Mouse (Mus musculus) hindbrain, embryonic 11.5 days (tissue): ENCODE measurements around the gene Mon2. TPM values are rescaled to one million over a fixed set of nuclear protein-coding genes. Genes with fewer than 3 reads are reported as not detected.

ENCODE experiments used
- ATAC-seq: fragments of 200-750 bp; cut with Nextera tagmentation; 2 replicates; pipeline ENCODE4 v1.8.0; 2017; ENCODE audit warnings: mild to moderate bottlenecking, moderate TSS enrichment, moderate library complexity; ENCODE audit not compliant: low FRiP score
- DNase-seq: peaks from one replicate; pipeline ENCODE4 v3.0.0-alpha.2; 2015; ENCODE audit warnings: low spot score
- H3K27ac ChIP-seq: fragments of 300-500 bp; sonication (generic); 2 replicates; pipeline ENCODE4 v1.5.1; 2014; ENCODE audit warnings: mild to moderate bottlenecking, low read depth, low read length
- H3K27me3 ChIP-seq: fragments of 300-500 bp; sonication (generic); 2 replicates; pipeline ENCODE4 v1.6.1; 2014; ENCODE audit warnings: mild to moderate bottlenecking, low read length, moderate library complexity, mixed read lengths; ENCODE audit not compliant: control insufficient read depth, insufficient read depth
- H3K36me3 ChIP-seq: fragments of 300-500 bp; sonication (generic); 2 replicates; pipeline ENCODE4 v1.6.1; 2014; ENCODE audit warnings: mild to moderate bottlenecking, low read length, moderate library complexity, mixed read lengths; ENCODE audit not compliant: control insufficient read depth, insufficient read depth
- H3K4me1 ChIP-seq: fragments of 300-500 bp; sonication (generic); replicated peaks from 2 replicates; pipeline ENCODE4 v1.6.1; 2014; ENCODE audit warnings: low read length, mixed read lengths; ENCODE audit not compliant: control insufficient read depth, insufficient read depth
- H3K4me2 ChIP-seq: fragments of 300-500 bp; sonication (generic); replicated peaks from 2 replicates; pipeline ENCODE4 v1.6.1; 2014; ENCODE audit warnings: mild to moderate bottlenecking, low read depth, low read length
- H3K4me3 ChIP-seq: fragments of 300-500 bp; sonication (generic); 2 replicates; pipeline ENCODE4 v1.5.1; 2014; ENCODE audit warnings: low read depth, low read length
- H3K9ac ChIP-seq: fragments of 300-500 bp; sonication (generic); 2 replicates; pipeline ENCODE4 v1.6.1; 2014; ENCODE audit warnings: low read depth, low read length
- H3K9me3 ChIP-seq: fragments of 300-500 bp; sonication (generic); 2 replicates; pipeline ENCODE4 v1.6.1; 2016; ENCODE audit warnings: low read length; ENCODE audit not compliant: control insufficient read depth
- WGBS: fragments of 180-500 bp; shearing (Covaris S2); extraction: QIAGEN DNeasy Blood & Tissue Kit; methylation state at CpG from one replicate; pipeline ENCODE4 v1.1.7; 2014; 5-methylcytosine and 5-hydroxymethylcytosine counted together
- microRNA counts: library from miRNA; unstranded; fragments of <30 nt; microRNA quantifications from one replicate; lab custom pipeline; 2015
- polyA plus RNA-seq: library from polyadenylated mRNA; unstranded; fragments of >200 nt; fragmentation: Nextera tagmentation; extraction: Ambion mirVana; gene quantifications from 2 replicates; pipeline ENCODE4 v1.2.1, GENCODE M21; 2014

Mon2 gene
- polyA plus RNA-seq, 1 experiment from 2014 or later, result 34.2 TPM

DNA sequence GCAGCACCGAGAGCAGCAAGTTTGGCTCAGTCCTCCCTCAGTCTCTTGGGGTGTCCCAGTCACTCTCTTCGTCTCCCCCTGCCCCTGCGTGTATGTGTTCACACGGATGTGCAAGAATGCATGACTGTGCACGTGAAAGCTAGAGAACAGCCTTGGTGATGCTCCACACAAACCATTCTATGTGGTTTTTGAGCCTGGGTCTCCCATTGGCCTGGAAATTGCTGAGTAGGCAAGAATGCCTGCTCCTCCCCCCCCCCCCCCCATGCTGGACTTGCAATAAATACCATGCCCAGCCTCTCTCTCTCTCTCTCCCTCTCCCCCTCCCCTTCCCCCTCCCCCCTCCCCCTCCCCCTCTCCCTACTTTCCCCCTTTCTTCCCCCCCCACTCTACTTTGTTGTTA lies 117.6 kb downstream of the Mon2 start:
- Histone ChIP-seq H3K9ac (no peak overlapping the region), H3K4me1 (peaks cover 3% of the 10 kb centered on the region; the same call in 1 of the 2 replicates), H3K4me3 (no peak overlapping the region), H3K27ac (no peak overlapping the region), H3K4me2 (no peak overlapping the region), H3K27me3 (no peaks in the 10 kb centered on the region), H3K9me3 (no peaks in the 10 kb centered on the region), H3K36me3 (no peaks in the 10 kb centered on the region)
- no peak for ATAC-seq
- WGBS, result 91% methylated on average over 5 of the region's 5 CpGs
- no peak for DNase-seq

DNA sequence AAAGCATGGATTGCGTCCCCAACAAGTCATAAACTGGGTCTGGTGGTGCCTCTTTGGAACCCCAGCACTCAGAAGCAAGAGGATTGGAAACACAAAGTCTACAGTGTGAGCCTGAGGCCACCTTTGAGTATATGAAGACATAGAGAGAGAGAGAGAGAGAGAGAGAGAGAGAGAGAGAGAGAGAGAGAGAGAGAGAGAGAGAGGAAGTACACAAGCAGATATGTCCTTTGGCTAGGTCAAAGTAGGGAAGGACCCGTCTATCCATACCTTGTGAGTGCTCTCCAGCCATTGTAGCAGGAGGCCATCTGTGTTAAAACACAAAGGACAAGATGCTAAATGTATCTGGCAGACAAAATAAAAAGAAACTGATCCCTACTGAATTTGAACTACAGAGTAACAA lies 118.4 kb downstream of the Mon2 start:
- H3K36me3 ChIP-seq, result no peaks in the 10 kb centered on the region
- no peak overlapping the region for H3K4me2 ChIP-seq
- H3K27me3 ChIP-seq, result no peaks in the 10 kb centered on the region
- H3K27ac ChIP-seq, result no peak overlapping the region
- 79% methylated on average over 2 of the region's 2 CpGs for WGBS
- no peaks in the 10 kb centered on the region for H3K9me3 ChIP-seq
- no peak overlapping the region for H3K9ac ChIP-seq
- ATAC-seq (no peak), DNase-seq (no peak)
- no peaks in the 10 kb centered on the region for H3K4me1 ChIP-seq
- H3K4me3 ChIP-seq, result no peak overlapping the region

- 92% methylated on average over 9 of the region's 9 CpGs for WGBS
- H3K36me3 ChIP-seq, result no peaks in the 10 kb centered on the region
Measured at GRCm38 (mm10) chr10:122953576-122953975, 122.7 kb downstream of the Mon2 start.

DNA sequence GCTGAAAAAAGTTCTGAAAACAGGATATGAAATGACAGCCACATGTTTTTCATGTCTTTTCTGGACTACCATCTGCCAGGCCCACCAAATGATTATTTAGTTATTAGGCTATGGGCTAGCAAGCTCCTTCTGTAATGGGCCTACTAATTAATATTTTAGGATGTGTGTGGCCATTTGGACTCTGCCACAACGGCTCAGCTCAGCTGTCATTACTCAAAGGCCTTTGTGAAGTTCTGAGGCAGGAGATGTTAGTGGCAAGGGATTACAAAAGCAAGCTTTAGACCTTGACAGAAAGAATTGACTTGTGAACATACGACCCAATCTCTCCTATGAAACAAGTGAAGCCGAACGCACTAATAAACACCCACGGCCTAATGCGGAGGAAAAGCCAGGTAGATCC lies 125.3 kb downstream of the Mon2 start:
- Histone ChIP-seq H3K9ac (no peak overlapping the region), H3K4me1 (no peaks in the 10 kb centered on the region), H3K9me3 (no peaks in the 10 kb centered on the region), H3K4me2 (no peak overlapping the region), H3K36me3 (no peaks in the 10 kb centered on the region), H3K27ac (no peak overlapping the region), H3K4me3 (no peak overlapping the region), H3K27me3 (no peaks in the 10 kb centered on the region)
- ATAC-seq, result no peak
- 77% methylated on average over 6 of the region's 6 CpGs for WGBS
- no peak for DNase-seq

More at GRCm38 (mm10) chr10:122953576-122953975, 122.7 kb downstream of the Mon2 start:
- DNase-seq (no peak), ATAC-seq (no peak)
- no peak overlapping the region for H3K27ac ChIP-seq
- no peaks in the 10 kb centered on the region for H3K27me3 ChIP-seq
- no peaks in the 10 kb centered on the region for H3K9me3 ChIP-seq
- H3K4me2 ChIP-seq, result no peak overlapping the region
- no peak overlapping the region for H3K9ac ChIP-seq
- no peak overlapping the region for H3K4me3 ChIP-seq
- no peaks in the 10 kb centered on the region for H3K4me1 ChIP-seq

- Histone ChIP-seq H3K27me3 (no peaks in the 10 kb centered on the region), H3K4me2 (no peak overlapping the region), H3K9me3 (no peaks in the 10 kb centered on the region), H3K9ac (no peak overlapping the region), H3K27ac (no peak overlapping the region), H3K4me3 (no peak overlapping the region), H3K4me1 (no peaks in the 10 kb centered on the region), H3K36me3 (no peaks in the 10 kb centered on the region)
- WGBS, result 82% methylated on average over 5 of the region's 5 CpGs
- ATAC-seq, result no peak
- DNase-seq, result no peak
Measured at GRCm38 (mm10) chr10:122944888-122945287, 131.4 kb downstream of the Mon2 start.

GRCm38 (mm10) chr10:122943824-122944223 lies 132.5 kb downstream of the Mon2 start:
- Histone ChIP-seq H3K27ac (no peak overlapping the region), H3K4me2 (no peak overlapping the region), H3K9ac (no peak overlapping the region), H3K4me1 (no peaks in the 10 kb centered on the region), H3K9me3 (no peaks in the 10 kb centered on the region), H3K4me3 (no peak overlapping the region), H3K27me3 (no peaks in the 10 kb centered on the region), H3K36me3 (no peaks in the 10 kb centered on the region)
- DNase-seq (no peak), ATAC-seq (no peak)
- WGBS, result 65% methylated on average over 6 of the region's 6 CpGs

- no peak for ATAC-seq
- Histone ChIP-seq H3K9ac (no peak overlapping the region), H3K9me3 (no peaks in the 10 kb centered on the region), H3K4me2 (no peak overlapping the region), H3K27me3 (no peaks in the 10 kb centered on the region), H3K36me3 (no peaks in the 10 kb centered on the region), H3K4me1 (no peaks in the 10 kb centered on the region), H3K4me3 (no peak overlapping the region), H3K27ac (no peak overlapping the region)
- DNase-seq, result no peak
- 84% methylated on average over 7 of the region's 7 CpGs for WGBS
Measured at GRCm38 (mm10) chr10:122942771-122943170, 133.5 kb downstream of the Mon2 start.

MicroRNA genes within 50 kb of the gene (microRNA counts, 519-probe panel; counts per million panel counts)
- 5,458 counts per million, percentile 80 among the panel's probes with 10 or more counts for microRNA mmu-let-7i (lab: Ali Mortazavi, UCI)

Other genes with a start within 250 kb of the Mon2 start
- 70.6 and 79.9 TPM in 2 replicates for gene Usp15, start 120.5 kb upstream of the Mon2 start, polyA plus RNA-seq
- 8.0 and 8.2 TPM in 2 replicates for gene Fam19a2, start 187.5 kb upstream of the Mon2 start, polyA plus RNA-seq